Mouse (Mus musculus) kidney, adult 2 months (tissue): ENCODE data around the gene Gm42417.

Source experiments
- CTCF ChIP-seq: fragments of 200-500 bp; conservative IDR thresholded peaks from 2 replicates; pipeline ENCODE4 v1.5.1; 2011; ENCODE audit warnings: low read depth, mild to moderate bottlenecking, control low read depth, low read length, moderate library complexity, mixed read lengths; ENCODE audit not compliant: insufficient read depth, insufficient read length
- POLR2A ChIP-seq: fragments of 200-500 bp; IDR thresholded peaks from one replicate; pipeline ENCODE4 v1.6.1; 2011; ENCODE audit warnings: low read depth, low read length, control low read depth

DNA sequence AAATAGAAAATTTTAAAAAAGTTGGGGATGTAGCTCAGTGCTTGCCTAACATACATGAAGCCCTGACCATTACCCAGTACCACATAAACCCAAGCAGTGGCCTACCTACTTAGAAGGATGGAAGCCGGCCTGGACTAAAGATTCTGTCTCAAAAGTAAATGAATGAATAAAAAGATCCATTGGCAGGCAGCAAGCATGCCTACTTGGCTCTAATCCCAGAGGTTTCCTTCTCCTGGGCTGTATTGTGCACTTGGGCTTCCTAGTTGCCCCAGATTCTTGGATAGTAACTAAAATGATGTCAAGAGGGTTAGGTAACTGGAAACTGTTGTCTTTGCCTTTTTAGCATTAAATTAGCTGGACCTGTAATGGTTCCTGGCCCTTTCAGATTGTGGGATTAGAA, 25.9 kb downstream of the Gm42417 start:
- no peak for TF ChIP-seq CTCF
- no peak for TF ChIP-seq POLR2A
